Mouse (Mus musculus) MEL (cell line): Measurements from ENCODE around the gene Fbln2.

ENCODE experiments used
- CTCF ChIP-seq, 3 experiments: IDR thresholded peaks in 2 of 3; conservative IDR thresholded peaks in 1 of 3; 2 replicates each; pipeline ENCODE4 v1.5.1; 2011 to 2012; ENCODE audit warnings: low read length in 3 of 3, low read depth in 2 of 3, mild to moderate bottlenecking in 2 of 3, improper control_type of control experiment in 1 of 3, inconsistent platforms in 1 of 3, mixed read lengths in 1 of 3, moderate library complexity in 1 of 3; ENCODE audit not compliant: control insufficient read depth in 1 of 3, insufficient read depth in 1 of 3, poor library complexity in 1 of 3, severe bottlenecking in 1 of 3
- KAT2A ChIP-seq: conservative IDR thresholded peaks from 2 replicates; pipeline ENCODE4 v1.6.1; 2012; ENCODE audit warnings: low read depth, low read length, improper control_type of control experiment, inconsistent platforms
- MAX ChIP-seq: IDR thresholded peaks from 2 replicates; pipeline ENCODE4 v1.6.1; 2011; ENCODE audit warnings: low read length, improper control_type of control experiment
- MXI1 ChIP-seq: IDR thresholded peaks from 2 replicates; pipeline ENCODE4 v1.6.1; 2011; ENCODE audit warnings: mild to moderate bottlenecking, low read depth, low read length, improper control_type of control experiment
- POLR2A ChIP-seq, 2 experiments: IDR thresholded peaks; 2 replicates each; pipeline ENCODE4 v1.6.1; 2011 to 2012; ENCODE audit warnings: low read length in 2 of 2, mild to moderate bottlenecking in 2 of 2, control low read depth in 1 of 2, improper control_type of control experiment in 1 of 2, low read depth in 1 of 2, moderate library complexity in 1 of 2; ENCODE audit not compliant: control insufficient read depth in 1 of 2, insufficient read depth in 1 of 2, poor library complexity in 1 of 2
- POLR2AphosphoS2 ChIP-seq: IDR thresholded peaks from 2 replicates; pipeline ENCODE4 v1.6.1; 2011; ENCODE audit warnings: low read length, improper control_type of control experiment
- RCOR1 ChIP-seq: IDR thresholded peaks from 2 replicates; pipeline ENCODE4 v1.6.1; 2012; ENCODE audit warnings: low read depth, mild to moderate bottlenecking, inconsistent platforms, low read length, improper control_type of control experiment
- SIN3A ChIP-seq: IDR thresholded peaks from 2 replicates; pipeline ENCODE4 v1.6.1; 2012; ENCODE audit warnings: low read length, improper control_type of control experiment, inconsistent platforms
- SMC3 ChIP-seq: IDR thresholded peaks from 2 replicates; pipeline ENCODE4 v1.6.1; 2011; ENCODE audit warnings: low read depth, low read length, improper control_type of control experiment
- UBTF ChIP-seq: IDR thresholded peaks from 2 replicates; pipeline ENCODE4 v1.6.1; 2012; ENCODE audit warnings: low read depth, mild to moderate bottlenecking, inconsistent platforms, low read length, improper control_type of control experiment, moderate library complexity, borderline replicate concordance; ENCODE audit not compliant: insufficient read depth
- ZNF384 ChIP-seq: IDR thresholded peaks from 2 replicates; pipeline ENCODE4 v1.6.1; 2012; ENCODE audit warnings: low read depth, mild to moderate bottlenecking, inconsistent platforms, low read length, improper control_type of control experiment

DNA sequence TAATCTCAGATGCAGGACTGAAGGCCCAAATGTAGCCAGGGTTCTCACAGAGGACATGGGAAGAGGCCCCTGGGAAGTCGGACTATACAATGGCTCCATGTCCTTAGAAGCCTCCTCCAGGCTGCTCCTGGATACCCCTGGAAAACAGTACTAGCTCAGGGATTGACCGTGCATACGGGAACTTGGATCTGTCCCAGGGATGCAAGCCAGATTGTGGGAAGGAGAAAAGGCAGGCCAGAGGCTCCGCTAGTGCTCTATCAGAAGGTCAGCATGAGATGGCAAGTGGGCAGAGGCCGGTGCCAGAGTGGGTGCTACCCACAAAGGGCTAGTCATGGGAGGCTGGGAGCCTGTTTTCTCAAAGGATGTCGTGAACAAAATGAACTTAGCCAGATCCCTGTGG, 25.3 kb upstream of the Fbln2 start:
- TF ChIP-seq KAT2A: no peak
- no peak for TF ChIP-seq RCOR1
- no peak for TF ChIP-seq POLR2AphosphoS2
- no peak for TF ChIP-seq POLR2A (IDR thresholded peaks at IDR 0.05; ENCODE audit: control insufficient read depth in 1 of 2, insufficient read depth in 1 of 2, low read depth in 1 of 2, low read length in 2 of 2, poor library complexity in 1 of 2)
- TF ChIP-seq ZNF384: no peak
- no peak for TF ChIP-seq CTCF (IDR thresholded peaks at IDR 0.05 in 2 of 3, conservative IDR thresholded peaks at IDR 0.05 in 1 of 3; ENCODE audit: control insufficient read depth in 1 of 3, insufficient read depth in 1 of 3, low read depth in 2 of 3, low read length in 3 of 3, poor library complexity in 1 of 3, severe bottlenecking in 1 of 3)
- TF ChIP-seq MXI1: no peak
- TF ChIP-seq MAX: no peak
- no peak for TF ChIP-seq UBTF
- no peak for TF ChIP-seq SIN3A
- no peak for TF ChIP-seq SMC3
